Mouse (Mus musculus) midbrain, embryonic 14.5 days (tissue): ENCODE results near the gene Gmnn. TPM values are rescaled to one million over a fixed set of nuclear protein-coding genes. Genes with fewer than 3 reads are reported as not detected.

Experiments
- ATAC-seq: fragments of 200-750 bp; cut with Nextera tagmentation; 2 replicates; pipeline ENCODE4 v1.8.0; 2017; ENCODE audit warnings: moderate number of reproducible peaks, moderate library complexity; ENCODE audit not compliant: low FRiP score, low TSS enrichment
- DNase-seq: peaks from one replicate; pipeline ENCODE4 v3.0.0-alpha.2; 2015
- H3K27ac ChIP-seq: fragments of 300-500 bp; sonication (generic); replicated peaks from 2 replicates; pipeline ENCODE4 v1.5.1; 2014; ENCODE audit warnings: mild to moderate bottlenecking, low read depth, low read length, moderate library complexity
- H3K27me3 ChIP-seq: fragments of 300-500 bp; sonication (generic); 2 replicates; pipeline ENCODE4 v1.6.1; 2014; ENCODE audit warnings: low read length, control low read depth, mixed read lengths; ENCODE audit not compliant: control insufficient read depth, insufficient read depth
- H3K36me3 ChIP-seq: fragments of 300-500 bp; sonication (generic); 2 replicates; pipeline ENCODE4 v1.6.1; 2014; ENCODE audit warnings: low read length, control low read depth; ENCODE audit not compliant: control insufficient read depth, insufficient read depth
- H3K4me1 ChIP-seq: fragments of 300-500 bp; sonication (generic); 2 replicates; pipeline ENCODE4 v1.6.1; 2014; ENCODE audit warnings: mild to moderate bottlenecking, antibody characterized with exemption, low read length, control low read depth; ENCODE audit not compliant: control insufficient read depth, insufficient read depth
- H3K4me2 ChIP-seq: fragments of 300-500 bp; sonication (generic); 2 replicates; pipeline ENCODE4 v1.6.1; 2014; ENCODE audit warnings: mild to moderate bottlenecking, low read length, moderate library complexity
- H3K4me3 ChIP-seq: fragments of 300-500 bp; sonication (generic); replicated peaks from 2 replicates; pipeline ENCODE4 v1.5.1; 2014; ENCODE audit warnings: low read depth, low read length
- H3K9ac ChIP-seq: fragments of 300-500 bp; sonication (generic); replicated peaks from 2 replicates; pipeline ENCODE4 v1.6.1; 2014; ENCODE audit warnings: mild to moderate bottlenecking, low read length, moderate library complexity
- H3K9me3 ChIP-seq: fragments of 300-500 bp; sonication (generic); 2 replicates; pipeline ENCODE4 v1.6.1; 2016; ENCODE audit warnings: low read length, control low read depth, mixed read lengths; ENCODE audit not compliant: control insufficient read depth
- WGBS: fragments of 180-500 bp; shearing (Covaris S2); extraction: QIAGEN DNeasy Blood & Tissue Kit; methylation state at CpG from one replicate; pipeline ENCODE4 v1.1.7; 2014; 5-methylcytosine and 5-hydroxymethylcytosine counted together
- polyA plus RNA-seq: library from polyadenylated mRNA; unstranded; fragments of >200 nt; fragmentation: Nextera tagmentation; extraction: Ambion mirVana; gene quantifications from 2 replicates; pipeline ENCODE4 v1.2.1, GENCODE M21; 2014

The Gmnn gene
- polyA plus RNA-seq, 1 experiment from 2014 or later: 24.1 TPM

DNA sequence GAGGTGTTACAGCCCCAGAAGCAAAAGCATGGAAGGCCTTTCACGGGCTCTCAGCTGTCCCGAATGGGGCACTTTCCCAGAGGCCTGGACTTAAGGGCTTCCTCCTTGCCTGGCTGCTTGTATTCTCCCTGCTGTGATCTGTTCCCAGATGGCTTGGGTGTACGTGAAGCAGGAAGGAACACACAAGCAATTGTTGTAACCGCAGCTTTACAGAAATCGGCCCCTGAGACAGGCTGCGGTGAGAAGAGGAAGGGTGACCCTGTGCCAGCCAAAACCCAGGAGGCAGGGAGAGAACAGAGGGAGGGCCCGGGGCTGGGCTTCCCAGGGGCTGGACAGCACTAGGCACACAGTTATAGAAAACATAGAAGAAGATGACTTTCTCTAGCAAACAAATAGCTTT lies 50.8 kb downstream of the Gmnn start:
- no peaks in the 10 kb centered on the region for H3K9me3 ChIP-seq
- no peak for DNase-seq
- H3K27ac ChIP-seq: no peak overlapping the region; the same call in 1 of the 2 replicates
- H3K36me3 ChIP-seq: peaks cover 37% of the 10 kb centered on the region
- no peak overlapping the region for H3K4me3 ChIP-seq
- H3K27me3 ChIP-seq: no peaks in the 10 kb centered on the region
- WGBS: 71% methylated on average over 7 of the region's 7 CpGs
- no peaks in the 10 kb centered on the region; the same call in 1 of the 2 replicates for H3K4me1 ChIP-seq
- no peak overlapping the region for H3K4me2 ChIP-seq
- ATAC-seq: no peak
- H3K9ac ChIP-seq: no peak overlapping the region

DNA sequence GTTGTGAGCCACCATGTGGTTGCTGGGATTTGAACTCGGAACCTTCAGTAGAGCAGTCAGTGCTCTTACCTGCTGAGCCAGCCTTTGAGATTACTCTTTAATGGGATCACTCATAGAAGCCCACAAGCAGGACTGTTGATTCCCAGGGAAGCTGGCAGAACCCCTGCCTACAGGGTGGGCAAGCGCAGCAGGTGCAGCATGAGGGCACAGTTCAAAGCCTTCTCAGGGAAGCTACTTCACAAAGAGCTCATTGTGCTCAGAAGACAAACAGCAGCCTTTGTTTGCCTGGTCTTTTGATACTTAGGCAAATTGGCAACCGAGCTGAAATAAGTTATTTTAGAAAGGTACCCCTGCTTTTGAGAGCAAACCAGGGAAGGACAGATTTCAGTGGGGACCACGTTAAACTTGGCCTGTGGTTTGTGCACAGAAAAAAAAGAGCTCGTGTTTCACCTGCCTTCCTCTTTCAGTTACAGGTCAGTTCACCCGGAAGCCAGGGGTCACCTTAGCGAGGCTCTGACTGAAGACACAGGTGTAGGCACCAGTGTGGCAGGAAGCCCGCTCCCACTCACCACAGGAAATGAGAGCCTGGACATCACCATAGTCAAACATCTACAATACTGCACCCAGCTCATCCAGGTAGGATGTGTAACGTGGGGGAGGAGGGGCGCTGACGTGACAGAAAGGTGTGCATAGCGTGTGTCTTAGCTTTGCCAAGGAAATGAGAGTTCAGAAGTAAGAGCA lies 51.9 kb downstream of the Gmnn start:
- no peaks in the 10 kb centered on the region for H3K9me3 ChIP-seq
- no peaks in the 10 kb centered on the region for H3K27me3 ChIP-seq
- WGBS: 72% methylated on average over 12 of the region's 12 CpGs
- H3K4me3 ChIP-seq: no peak overlapping the region
- H3K9ac ChIP-seq: no peak overlapping the region
- DNase-seq: no peak
- H3K36me3 ChIP-seq: peaks cover 35% of the 10 kb centered on the region
- no peaks in the 10 kb centered on the region for H3K4me1 ChIP-seq
- H3K27ac ChIP-seq: no peak overlapping the region
- no peak for ATAC-seq
- no peak overlapping the region for H3K4me2 ChIP-seq

DNA sequence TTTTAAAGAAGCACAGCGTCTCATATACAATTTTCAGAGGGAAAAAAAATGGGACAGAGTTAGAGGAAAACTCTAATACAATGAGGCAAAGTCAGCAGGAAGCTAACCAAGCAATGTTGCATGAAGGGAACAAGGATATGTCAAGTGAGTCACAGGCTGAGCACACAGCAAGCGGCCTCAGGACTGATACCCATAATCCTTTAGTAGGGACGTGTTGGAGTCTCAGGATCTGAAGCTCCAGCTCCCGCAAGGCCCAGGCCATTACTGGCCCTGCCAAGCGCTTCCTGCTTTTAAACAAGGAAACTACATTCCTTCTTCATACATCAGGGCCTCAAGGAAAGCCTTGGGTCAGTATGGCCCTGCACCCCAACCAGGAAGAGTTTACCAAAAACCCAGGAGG lies 59.6 kb downstream of the Gmnn start:
- 78% methylated on average over 5 of the region's 5 CpGs for WGBS

More for the DNA sequence above, 59.6 kb downstream of the Gmnn start:
- Histone ChIP-seq H3K9me3 (no peaks in the 10 kb centered on the region), H3K4me1 (no peaks in the 10 kb centered on the region), H3K27me3 (no peaks in the 10 kb centered on the region), H3K27ac (no peak overlapping the region), H3K4me2 (no peak overlapping the region), H3K36me3 (peaks cover 41% of the 10 kb centered on the region), H3K9ac (no peak overlapping the region), H3K4me3 (no peak overlapping the region)
- DNase-seq (no peak), ATAC-seq (no peak)

Other genes with a start within 250 kb of the Gmnn start
- gene Ripor2, start 179.7 kb downstream of the Gmnn start, polyA plus RNA-seq: 31.2 and 33.4 TPM in 2 replicates
- not detected in 2 replicates for gene Armh2, start 20.7 kb downstream of the Gmnn start, polyA plus RNA-seq
- gene BC005537, start 39.7 kb upstream of the Gmnn start, polyA plus RNA-seq: 51.8 and 76.3 TPM in 2 replicates
- gene Acot13, start 69.6 kb upstream of the Gmnn start, polyA plus RNA-seq: 40.3 and 46.3 TPM in 2 replicates
- gene Tdp2, start 69.8 kb upstream of the Gmnn start, polyA plus RNA-seq: 36.4 and 40.4 TPM in 2 replicates
- 3.5 and 4.2 TPM in 2 replicates for gene D130043K22Rik, start 83.2 kb upstream of the Gmnn start, polyA plus RNA-seq
- gene Aldh5a1, start 175.7 kb upstream of the Gmnn start, polyA plus RNA-seq: 12.1 and 16.5 TPM in 2 replicates
- 1.3 and 1.5 TPM in 2 replicates for gene Gpld1, start 181.2 kb upstream of the Gmnn start, polyA plus RNA-seq